Mouse (Mus musculus): ENCODE measurements around the gene Eml2.

DNA sequence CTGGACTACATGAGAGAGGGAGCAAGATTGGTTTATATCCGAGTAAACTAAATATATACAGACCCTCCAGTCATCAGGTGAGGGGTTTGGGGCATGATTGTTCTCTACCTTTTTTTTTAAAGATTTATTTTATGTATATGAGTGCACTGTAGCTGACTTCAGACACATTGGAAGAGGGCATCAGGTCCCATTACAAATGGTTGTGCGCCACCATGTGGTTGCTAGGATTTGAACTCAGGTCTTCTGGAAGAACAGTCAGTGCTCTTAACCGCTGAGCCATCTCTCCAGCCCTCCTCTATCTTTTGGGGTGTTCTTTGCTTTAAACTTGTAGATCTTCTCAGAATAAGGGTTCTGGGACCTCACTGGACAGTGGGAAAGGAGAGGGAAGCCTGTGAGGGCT is 43.8 kb downstream of the Eml2 start:
- TF ChIP-seq CTCF (IDR thresholded peaks at IDR 0.05; ENCODE audit: low read depth) (no peak), EP300 (IDR thresholded peaks at IDR 0.05; ENCODE audit: low read depth) (no peak)

All from heart, postnatal 0 days (tissue).